Mouse (Mus musculus): ENCODE results near the gene Ywhah. TPM values are rescaled to one million over a fixed set of nuclear protein-coding genes. Genes with fewer than 3 reads are reported as not detected.
"Not testable (repeated sequence)": the region's sequence is repeated elsewhere in the genome, so short reads cannot be mapped to it uniquely, and the experiment has no call there.

Gene Ywhah
- polyA plus RNA-seq, 1 experiment, result 484 TPM

- DNase-seq (ENCODE audit: low read depth), result peak; percentile 90
Observed at GRCm38 (mm10) chr5:33033121-33033520, 14.5 kb downstream of the Ywhah start.

GRCm38 (mm10) chr5:33033633-33034032 is 15.0 kb downstream of the Ywhah start:
- not testable (repeated sequence) for DNase-seq (ENCODE audit: low read depth)

More at GRCm38 (mm10) chr5:33033121-33033520, 14.5 kb downstream of the Ywhah start:
- TF ChIP-seq CTCF (IDR thresholded peaks at IDR 0.05; ENCODE audit: borderline replicate concordance, extremely low read depth, insufficient read depth, insufficient read length) (peak; percentile 95), POLR2A (IDR thresholded peaks at IDR 0.05; ENCODE audit: borderline replicate concordance, extremely low read depth, insufficient read depth, insufficient read length, poor library complexity, severe bottlenecking) (no peak)

GRCm38 (mm10) chr5:33034100-33034499 is 15.5 kb downstream of the Ywhah start:
- TF ChIP-seq CTCF (IDR thresholded peaks at IDR 0.05; ENCODE audit: borderline replicate concordance, extremely low read depth, insufficient read depth, insufficient read length), result peak; percentile 18; the same call in 1 of the 2 replicates
- no peak for TF ChIP-seq POLR2A (IDR thresholded peaks at IDR 0.05; ENCODE audit: borderline replicate concordance, extremely low read depth, insufficient read depth, insufficient read length, poor library complexity, severe bottlenecking)
- DNase-seq (ENCODE audit: low read depth), result no peak

- TF ChIP-seq CTCF (IDR thresholded peaks at IDR 0.05; ENCODE audit: borderline replicate concordance, extremely low read depth, insufficient read depth, insufficient read length) (no peak), POLR2A (IDR thresholded peaks at IDR 0.05; ENCODE audit: borderline replicate concordance, extremely low read depth, insufficient read depth, insufficient read length, poor library complexity, severe bottlenecking) (no peak)
Observed at GRCm38 (mm10) chr5:33034916-33035315, 16.3 kb downstream of the Ywhah start.

GRCm38 (mm10) chr5:33038656-33039509 is 20.3 kb downstream of the Ywhah start:
- TF ChIP-seq POLR2A (IDR thresholded peaks at IDR 0.05; ENCODE audit: borderline replicate concordance, extremely low read depth, insufficient read depth, insufficient read length, poor library complexity, severe bottlenecking), result no peak
- TF ChIP-seq CTCF (IDR thresholded peaks at IDR 0.05; ENCODE audit: borderline replicate concordance, extremely low read depth, insufficient read depth, insufficient read length), result no peak
- no peak for DNase-seq (ENCODE audit: low read depth)

More at GRCm38 (mm10) chr5:33034916-33035315, 16.3 kb downstream of the Ywhah start:
- no peak for DNase-seq (ENCODE audit: low read depth)

- peak; percentile 83 for DNase-seq (ENCODE audit: low read depth)
- TF ChIP-seq POLR2A (IDR thresholded peaks at IDR 0.05; ENCODE audit: borderline replicate concordance, extremely low read depth, insufficient read depth, insufficient read length, poor library complexity, severe bottlenecking) (no peak), CTCF (IDR thresholded peaks at IDR 0.05; ENCODE audit: borderline replicate concordance, extremely low read depth, insufficient read depth, insufficient read length) (peak; percentile 76)
Observed at GRCm38 (mm10) chr5:33039510-33039911, 20.9 kb downstream of the Ywhah start.

GRCm38 (mm10) chr5:33040735-33041134 is 22.1 kb downstream of the Ywhah start:
- not testable (repeated sequence) for DNase-seq (ENCODE audit: low read depth)

GRCm38 (mm10) chr5:33043397-33043796 is 24.8 kb downstream of the Ywhah start:
- DNase-seq (ENCODE audit: low read depth), result no peak
- no peak for TF ChIP-seq CTCF (IDR thresholded peaks at IDR 0.05; ENCODE audit: borderline replicate concordance, extremely low read depth, insufficient read depth, insufficient read length)
- TF ChIP-seq POLR2A (IDR thresholded peaks at IDR 0.05; ENCODE audit: borderline replicate concordance, extremely low read depth, insufficient read depth, insufficient read length, poor library complexity, severe bottlenecking), result no peak

GRCm38 (mm10) chr5:33044636-33045315 is 26.2 kb downstream of the Ywhah start:
- TF ChIP-seq CTCF (IDR thresholded peaks at IDR 0.05; ENCODE audit: borderline replicate concordance, extremely low read depth, insufficient read depth, insufficient read length), result no peak
- TF ChIP-seq POLR2A (IDR thresholded peaks at IDR 0.05; ENCODE audit: borderline replicate concordance, extremely low read depth, insufficient read depth, insufficient read length, poor library complexity, severe bottlenecking), result no peak
- no peak for DNase-seq (ENCODE audit: low read depth)

GRCm38 (mm10) chr5:33045316-33045705 is 26.7 kb downstream of the Ywhah start:
- DNase-seq (ENCODE audit: low read depth), result no peak
- TF ChIP-seq POLR2A (IDR thresholded peaks at IDR 0.05; ENCODE audit: borderline replicate concordance, extremely low read depth, insufficient read depth, insufficient read length, poor library complexity, severe bottlenecking), result no peak
- TF ChIP-seq CTCF (IDR thresholded peaks at IDR 0.05; ENCODE audit: borderline replicate concordance, extremely low read depth, insufficient read depth, insufficient read length), result no peak

GRCm38 (mm10) chr5:33052849-33053582 is 34.4 kb downstream of the Ywhah start:
- DNase-seq (ENCODE audit: low read depth), result no peak
- TF ChIP-seq POLR2A (IDR thresholded peaks at IDR 0.05; ENCODE audit: borderline replicate concordance, extremely low read depth, insufficient read depth, insufficient read length, poor library complexity, severe bottlenecking) (no peak), CTCF (IDR thresholded peaks at IDR 0.05; ENCODE audit: borderline replicate concordance, extremely low read depth, insufficient read depth, insufficient read length) (no peak)

All from brain, embryonic 14.5 days (tissue).